Mouse (Mus musculus) midbrain, embryonic 10.5 days (tissue): Measurements from ENCODE around the gene Scp2d1. TPM values are rescaled to one million over a fixed set of nuclear protein-coding genes. Genes with fewer than 3 reads are reported as not detected.
"Not testable (repeated sequence)": the region's sequence is repeated elsewhere in the genome, so short reads cannot be mapped to it uniquely, and the experiment has no call there.

Source experiments
- DNase-seq: peaks from one replicate; pipeline ENCODE4 v3.0.0-alpha.2; 2017; ENCODE audit warnings: low spot score
- H3K27ac ChIP-seq: fragments of 300-500 bp; sonication (generic); replicated peaks from 2 replicates; pipeline ENCODE4 v1.5.1; 2016; ENCODE audit warnings: mild to moderate bottlenecking
- H3K27me3 ChIP-seq: fragments of 300-500 bp; sonication (generic); 2 replicates; pipeline ENCODE4 v1.6.1; 2016; ENCODE audit warnings: low read depth, mild to moderate bottlenecking; ENCODE audit not compliant: poor library complexity, severe bottlenecking
- H3K36me3 ChIP-seq: fragments of 300-500 bp; sonication (generic); 2 replicates; pipeline ENCODE4 v1.6.1; 2016; ENCODE audit warnings: mild to moderate bottlenecking, moderate library complexity
- H3K4me1 ChIP-seq: fragments of 300-500 bp; sonication (generic); 2 replicates; pipeline ENCODE4 v1.6.1; 2016
- H3K4me3 ChIP-seq: fragments of 300-500 bp; sonication (generic); 2 replicates; pipeline ENCODE4 v1.5.1; 2016; ENCODE audit warnings: mild to moderate bottlenecking, moderate library complexity
- H3K9me3 ChIP-seq: fragments of 300-500 bp; sonication (generic); replicated peaks from 2 replicates; pipeline ENCODE4 v1.6.1; 2016; ENCODE audit warnings: mild to moderate bottlenecking
- WGBS: fragments of 180-500 bp; shearing (Covaris S2); methylation state at CpG from one replicate; pipeline ENCODE4 v1.1.7; 2016; 5-methylcytosine and 5-hydroxymethylcytosine counted together
- polyA plus RNA-seq: library from polyadenylated mRNA; unstranded; fragments of >200 nt; fragmentation: Nextera tagmentation; extraction: Ambion mirVana; gene quantifications from 2 replicates; pipeline ENCODE4 v1.2.1, GENCODE M21; 2016

Gene Scp2d1
- not detected in 2 replicates for polyA plus RNA-seq

- not testable (repeated sequence) for H3K36me3 ChIP-seq, DNase-seq, H3K27me3 ChIP-seq, H3K27ac ChIP-seq, H3K9me3 ChIP-seq, H3K4me1 ChIP-seq, H3K4me3 ChIP-seq
- 84% methylated on average over 6 of the region's 6 CpGs for WGBS
Measured at GRCm38 (mm10) chr2:144823356-144823755, at the start of gene Scp2d1. Gene Scp2d1, plus strand, starts transcription at chr2:144823656.

DNA sequence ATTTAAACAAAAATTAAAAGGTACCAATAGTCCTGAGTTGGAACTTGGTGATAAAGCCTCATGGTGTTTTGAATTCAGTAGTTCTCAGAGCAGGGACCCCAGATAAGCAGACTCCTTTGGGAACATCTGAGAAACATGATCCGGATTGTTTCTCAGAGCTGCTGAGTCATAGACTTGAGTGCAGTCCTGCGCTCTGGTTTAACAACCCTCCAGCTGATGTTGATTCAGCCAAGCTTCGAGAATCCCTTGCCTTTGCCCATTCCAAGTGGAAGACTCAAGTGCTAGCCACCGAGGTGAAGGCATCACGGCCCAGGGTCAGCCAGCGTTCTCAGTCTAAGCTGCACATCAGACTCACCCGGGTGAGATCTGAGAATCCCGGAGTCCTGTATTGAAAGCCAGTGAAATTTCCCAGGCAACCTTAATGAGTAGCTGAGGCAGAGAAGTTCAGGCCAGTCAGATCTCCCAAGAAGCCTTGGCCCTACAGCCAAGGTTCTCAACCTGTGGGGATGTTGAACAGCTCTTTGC lies 48.8 kb upstream of the Scp2d1 start:
- no peak overlapping the region for H3K27ac ChIP-seq
- H3K4me3 ChIP-seq = no peak overlapping the region
- no peak for DNase-seq
- H3K36me3 ChIP-seq = no peaks in the 10 kb centered on the region
- 89% methylated on average over 8 of the region's 8 CpGs for WGBS
- H3K9me3 ChIP-seq = no peaks in the 10 kb centered on the region
- no peaks in the 10 kb centered on the region for H3K27me3 ChIP-seq
- H3K4me1 ChIP-seq = peaks cover 21% of the 10 kb centered on the region

- Histone ChIP-seq H3K9me3 (no peaks in the 10 kb centered on the region), H3K27ac (no peak overlapping the region), H3K4me3 (no peak overlapping the region), H3K36me3 (no peaks in the 10 kb centered on the region), H3K27me3 (no peaks in the 10 kb centered on the region), H3K4me1 (peaks cover 12% of the 10 kb centered on the region)
- DNase-seq = no peak
- WGBS = 91% methylated on average over 4 of the region's 4 CpGs
Measured at GRCm38 (mm10) chr2:144775626-144776025, 47.8 kb upstream of the Scp2d1 start.

GRCm38 (mm10) chr2:144779263-144779662 lies 44.2 kb upstream of the Scp2d1 start:
- Histone ChIP-seq H3K9me3 (no peaks in the 10 kb centered on the region), H3K36me3 (no peaks in the 10 kb centered on the region), H3K4me1 (no peaks in the 10 kb centered on the region), H3K27ac (no peak overlapping the region), H3K4me3 (no peak overlapping the region), H3K27me3 (no peaks in the 10 kb centered on the region)
- DNase-seq = no peak
- WGBS = 90% methylated on average over 7 of the region's 7 CpGs

GRCm38 (mm10) chr2:144780731-144781130 lies 42.7 kb upstream of the Scp2d1 start:
- no peaks in the 10 kb centered on the region for H3K9me3 ChIP-seq
- no peak overlapping the region for H3K27ac ChIP-seq
- no peaks in the 10 kb centered on the region for H3K36me3 ChIP-seq
- no peaks in the 10 kb centered on the region for H3K4me1 ChIP-seq
- H3K27me3 ChIP-seq = no peaks in the 10 kb centered on the region
- DNase-seq = no peak
- H3K4me3 ChIP-seq = no peak overlapping the region
- 84% methylated on average over 5 of the region's 5 CpGs for WGBS

- Histone ChIP-seq H3K36me3 (no peaks in the 10 kb centered on the region), H3K27me3 (no peaks in the 10 kb centered on the region), H3K9me3 (no peaks in the 10 kb centered on the region), H3K4me3 (no peak overlapping the region), H3K27ac (no peak overlapping the region), H3K4me1 (no peaks in the 10 kb centered on the region)
- no peak for DNase-seq
- 76% methylated on average over 3 of the region's 3 CpGs for WGBS
Measured at GRCm38 (mm10) chr2:144781871-144782270, 41.6 kb upstream of the Scp2d1 start.

GRCm38 (mm10) chr2:144782481-144782880 lies 41.0 kb upstream of the Scp2d1 start:
- Histone ChIP-seq H3K4me3 (no peak overlapping the region), H3K36me3 (no peaks in the 10 kb centered on the region), H3K4me1 (no peaks in the 10 kb centered on the region), H3K27ac (no peak overlapping the region), H3K9me3 (no peaks in the 10 kb centered on the region), H3K27me3 (no peaks in the 10 kb centered on the region)
- WGBS = 82% methylated on average over 4 of the region's 4 CpGs
- no peak for DNase-seq

DNA sequence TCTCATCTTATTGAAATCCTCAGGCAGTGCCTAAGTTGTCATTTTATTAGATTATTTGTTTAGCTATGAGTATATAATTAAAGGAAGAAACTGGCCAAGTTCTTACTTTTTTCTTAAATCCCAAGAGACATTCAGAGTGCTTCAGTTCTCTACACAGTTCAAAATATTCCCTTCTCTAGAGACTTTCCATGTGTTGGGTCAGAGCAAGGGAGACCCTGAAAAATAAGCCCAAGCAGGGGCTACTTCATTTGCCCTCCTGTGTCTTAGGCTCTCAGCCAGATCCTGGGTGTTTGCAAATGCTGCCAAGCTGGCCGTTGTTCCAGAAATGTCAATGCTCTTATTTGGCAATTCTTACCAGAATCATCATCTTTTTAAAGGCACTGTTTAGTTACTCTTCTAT lies 40.3 kb upstream of the Scp2d1 start:
- DNase-seq = no peak
- WGBS = 94% methylated on average over 1 of the region's 1 CpGs
- no peaks in the 10 kb centered on the region for H3K27me3 ChIP-seq
- no peaks in the 10 kb centered on the region for H3K36me3 ChIP-seq
- no peak overlapping the region for H3K27ac ChIP-seq
- H3K4me1 ChIP-seq = no peaks in the 10 kb centered on the region
- no peak overlapping the region for H3K4me3 ChIP-seq
- H3K9me3 ChIP-seq = no peaks in the 10 kb centered on the region

- no peaks in the 10 kb centered on the region for H3K36me3 ChIP-seq
- H3K4me1 ChIP-seq = no peaks in the 10 kb centered on the region
- no peaks in the 10 kb centered on the region for H3K27me3 ChIP-seq
- no peak overlapping the region for H3K27ac ChIP-seq
- 90% methylated on average over 6 of the region's 6 CpGs for WGBS
- H3K9me3 ChIP-seq = no peaks in the 10 kb centered on the region
- no peak for DNase-seq
- H3K4me3 ChIP-seq = no peak overlapping the region
Measured at GRCm38 (mm10) chr2:144783831-144784230, 39.6 kb upstream of the Scp2d1 start.

GRCm38 (mm10) chr2:144791671-144792294 lies 31.7 kb upstream of the Scp2d1 start:
- H3K4me3 ChIP-seq = no peak overlapping the region
- H3K27ac ChIP-seq = no peak overlapping the region
- no peaks in the 10 kb centered on the region for H3K9me3 ChIP-seq
- no peak for DNase-seq
- no peaks in the 10 kb centered on the region for H3K36me3 ChIP-seq
- no peaks in the 10 kb centered on the region for H3K4me1 ChIP-seq
- 84% methylated on average over 14 of the region's 14 CpGs for WGBS
- H3K27me3 ChIP-seq = no peaks in the 10 kb centered on the region

DNA sequence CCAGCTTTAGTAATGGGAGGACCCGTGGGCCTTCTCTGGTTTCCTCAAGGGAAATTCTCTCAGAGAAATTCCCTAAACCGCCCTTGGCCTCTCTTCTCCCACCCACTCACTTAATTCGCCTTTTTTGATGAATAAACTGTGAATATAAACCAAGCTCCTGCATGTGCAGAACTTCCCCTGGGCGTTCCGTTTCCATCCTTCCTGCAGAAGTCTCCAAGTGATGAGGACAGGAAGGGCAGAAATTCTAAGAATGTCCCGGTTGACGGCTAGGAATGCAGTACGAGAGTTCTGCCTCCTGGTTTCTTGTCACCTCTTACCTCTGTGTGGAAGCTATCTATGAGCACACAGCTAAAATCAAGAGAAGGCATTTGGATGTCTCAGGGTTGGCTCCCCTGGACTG lies 25.9 kb upstream of the Scp2d1 start:
- Histone ChIP-seq H3K9me3 (no peaks in the 10 kb centered on the region), H3K36me3 (no peaks in the 10 kb centered on the region), H3K27me3 (no peaks in the 10 kb centered on the region), H3K4me3 (no peak overlapping the region), H3K27ac (no peak overlapping the region), H3K4me1 (no peaks in the 10 kb centered on the region)
- 78% methylated on average over 8 of the region's 8 CpGs for WGBS
- no peak for DNase-seq

DNA sequence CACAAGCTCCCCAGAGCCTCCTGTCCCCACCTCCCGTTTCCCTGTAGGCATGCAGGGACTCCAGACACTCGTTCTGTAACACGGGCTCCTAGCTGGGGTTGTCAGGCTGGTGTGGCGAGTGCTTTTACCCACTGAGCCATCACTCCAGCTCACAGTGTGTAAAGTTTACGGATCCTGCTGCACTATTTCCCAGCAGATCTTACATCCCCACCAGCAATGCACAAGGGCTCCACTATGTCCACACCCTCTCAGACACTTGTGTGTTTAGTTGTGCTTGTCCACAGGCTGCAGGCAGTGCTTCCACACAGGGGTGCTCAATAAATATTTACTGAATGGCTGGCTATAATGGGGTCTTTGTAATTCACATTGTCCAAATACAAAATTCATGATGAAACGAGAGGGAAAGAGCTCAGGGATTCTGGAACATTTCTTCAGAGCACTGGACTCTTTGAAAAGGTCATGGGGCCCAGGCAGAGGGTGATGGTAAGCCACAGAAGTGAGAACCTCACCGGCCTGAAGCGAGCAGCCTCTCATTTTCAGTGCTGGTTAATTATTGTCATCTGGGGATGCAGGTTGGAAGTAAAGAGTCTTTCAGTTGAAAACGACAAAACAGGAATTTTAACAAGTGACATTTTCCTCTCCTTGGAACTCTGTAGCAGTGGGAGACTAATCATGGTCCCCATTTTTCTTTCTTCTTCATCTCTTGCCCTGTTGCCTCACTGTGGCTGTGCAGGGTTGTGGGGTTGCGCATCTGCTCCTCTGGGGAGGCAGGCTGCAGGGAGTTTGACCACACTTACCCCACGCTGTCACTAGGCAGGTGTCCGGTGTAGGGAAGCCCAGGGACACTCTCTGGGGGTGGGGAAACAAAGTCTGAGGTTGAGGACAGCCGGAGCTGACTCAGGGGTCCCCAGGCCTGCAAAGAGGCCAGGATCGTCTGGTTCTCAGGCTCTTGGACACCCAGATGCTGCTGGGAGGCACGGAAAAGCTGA lies 15.4 kb upstream of the Scp2d1 start:
- Histone ChIP-seq H3K4me1 (peaks cover 18% of the 10 kb centered on the region), H3K36me3 (no peaks in the 10 kb centered on the region), H3K9me3 (no peaks in the 10 kb centered on the region), H3K27ac (peak overlapping the region; percentile 75), H3K27me3 (no peaks in the 10 kb centered on the region), H3K4me3 (no peak overlapping the region)
- DNase-seq = no peak
- 67% methylated on average over 15 of the region's 15 CpGs for WGBS
